Mouse (Mus musculus) heart, adult 18-20 months (tissue): ENCODE results near the gene Carns1. TPM values are rescaled to one million over a fixed set of nuclear protein-coding genes. Genes with fewer than 3 reads are reported as not detected.

ENCODE experiments used
- DNase-seq, 2 experiments: peaks; one replicate each; pipeline ENCODE4 v3.0.0; 2021 to 2022; ENCODE audit warnings: mixed read lengths in 1 of 2
- long read RNA-seq, 2 experiments: library from polyadenylated mRNA; stranded (forward); transcript quantifications; one replicate each; pipeline ENCODE4 v2.0.0; 2021
- total RNA-seq, 2 experiments: library from RNA; stranded (reverse); gene quantifications; 2 replicates each; pipeline ENCODE4 v1.2.3; 2021

Carns1 gene
- total RNA-seq: 10 to 100 TPM; 28.3 to 30.5 TPM
- long read RNA-seq, experiment 1, partial matches to known transcripts: 4 of 14 reads
- long read RNA-seq, experiment 1, other reads (novel, unspliced or antisense): 8 of 14 reads
- long read RNA-seq, experiment 2, partial matches to known transcripts: 1 of 10 reads
- long read RNA-seq, experiment 2, other reads (novel, unspliced or antisense): 6 of 10 reads

GRCm38 (mm10) chr19:4175368-4175947 lies at the start of gene Carns1:
Gene Carns1 (minus strand): TSS chr19:4175479.
- DNase-seq: peak; percentile 56 to 70

GRCm38 (mm10) chr19:4222165-4222564 lies 46.9 kb upstream of the Carns1 start:
- no peak for DNase-seq

GRCm38 (mm10) chr19:4220957-4221743 lies 45.9 kb upstream of the Carns1 start:
- DNase-seq: peak in 1 of 2 experiments; percentile 43

- no peak for DNase-seq
These were observed 45.1 kb upstream of the Carns1 start for GRCm38 (mm10) chr19:4220416-4220815.

- DNase-seq: no peak
These were observed 44.7 kb upstream of the Carns1 start for GRCm38 (mm10) chr19:4219943-4220342.

GRCm38 (mm10) chr19:4218784-4219183 lies 43.5 kb upstream of the Carns1 start:
- no peak for DNase-seq

- DNase-seq: no peak
These were observed 43.0 kb upstream of the Carns1 start for GRCm38 (mm10) chr19:4218293-4218692.

- DNase-seq: no peak
These were observed 42.6 kb upstream of the Carns1 start for GRCm38 (mm10) chr19:4217855-4218254.

GRCm38 (mm10) chr19:4217140-4217539 lies 41.9 kb upstream of the Carns1 start:
- no peak for DNase-seq

GRCm38 (mm10) chr19:4216041-4216685 lies 40.9 kb upstream of the Carns1 start:
- DNase-seq: peak; percentile 56 to 67

- DNase-seq: no peak
These were observed 40.2 kb upstream of the Carns1 start for GRCm38 (mm10) chr19:4215451-4215840.

- DNase-seq: no peak
These were observed 39.6 kb upstream of the Carns1 start for GRCm38 (mm10) chr19:4214771-4215450.

GRCm38 (mm10) chr19:4214071-4214770 lies 38.9 kb upstream of the Carns1 start, which contains the start of the genes Clcf1 and AC109138.7:
Gene Clcf1 (plus strand): TSS chr19:4214238.
Gene AC109138.7 (plus strand): TSS chr19:4214357.
- DNase-seq: peak; percentile 60 to 70

- peak in 1 of 2 experiments; percentile 62 for DNase-seq
These were observed 38.3 kb upstream of the Carns1 start for GRCm38 (mm10) chr19:4213524-4213974.

GRCm38 (mm10) chr19:4211891-4212588 lies 36.8 kb upstream of the Carns1 start:
- DNase-seq: no peak

- DNase-seq: no peak
These were observed 33.3 kb upstream of the Carns1 start for GRCm38 (mm10) chr19:4208563-4208962.

- peak; percentile 77 to 82 for DNase-seq
These were observed 31.7 kb upstream of the Carns1 start for GRCm38 (mm10) chr19:4206971-4207370.

GRCm38 (mm10) chr19:4204889-4205288 lies 29.6 kb upstream of the Carns1 start:
- no peak for DNase-seq

- peak in 1 of 2 experiments; percentile 55 for DNase-seq
These were observed 28.5 kb upstream of the Carns1 start for GRCm38 (mm10) chr19:4203604-4204326.

GRCm38 (mm10) chr19:4203148-4203547 lies 27.9 kb upstream of the Carns1 start:
- DNase-seq: no peak
